Mouse (Mus musculus): ENCODE data around the gene Ppp1r14d. TPM values are rescaled to one million over a fixed set of nuclear protein-coding genes. Genes with fewer than 3 reads are reported as not detected.

Gene Ppp1r14d
- not detected in 2 replicates for polyA plus RNA-seq (2012)

GRCm38 (mm10) chr2:119229775-119230704 is at the start of gene Ppp1r14d:
Gene Ppp1r14d (minus strand): TSS chr2:119229906.

GRCm38 (mm10) chr2:119270643-119271331 is 41.1 kb upstream of the Ppp1r14d start, which contains the start of gene Rhov:
Gene Rhov (minus strand): TSS chr2:119271272.

GRCm38 (mm10) chr2:119237210-119237870 is 7.6 kb upstream of the Ppp1r14d start, which contains the start of gene Spint1:
Gene Spint1 (plus strand): TSS chr2:119237362.

GRCm38 (mm10) chr2:119208344-119209175 is 21.1 kb downstream of the Ppp1r14d start, which contains the start of the genes Zfyve19 and Dnajc17:
Gene Zfyve19 (plus strand): TSS chr2:119208617.
Gene Dnajc17 (minus strand): TSS chr2:119208795.

GRCm38 (mm10) chr2:119173991-119174651 is 55.6 kb downstream of the Ppp1r14d start, which contains the start of gene Gm14137:
Gene Gm14137 (plus strand): TSS chr2:119174509.

Other genes starting within 250 kb of the Ppp1r14d start
- 7.3 and 7.7 TPM in 2 replicates for gene Ccdc32, start 200.5 kb downstream of the Ppp1r14d start, polyA plus RNA-seq (2012)
- 3.0 and 3.4 TPM in 2 replicates for gene Rpusd2, start 195.1 kb downstream of the Ppp1r14d start, polyA plus RNA-seq (2012)
- gene Knl1, start 182.8 kb downstream of the Ppp1r14d start, polyA plus RNA-seq (2012), result 1.8 and 3.0 TPM in 2 replicates
- 62.4 and 71.8 TPM in 2 replicates for gene Rad51, start 117.1 kb downstream of the Ppp1r14d start, polyA plus RNA-seq (2012)
- 19.1 and 34.0 TPM in 2 replicates for gene Rmdn3, start 72.9 kb downstream of the Ppp1r14d start, polyA plus RNA-seq (2012)
- gene Gchfr, start 62.1 kb downstream of the Ppp1r14d start, polyA plus RNA-seq (2012), result 2.9 and 4.2 TPM in 2 replicates
- 0.19 and 0.37 TPM in 2 replicates for gene Gm14137, start 55.4 kb downstream of the Ppp1r14d start, polyA plus RNA-seq (2012)
- gene Zfyve19, start 21.3 kb downstream of the Ppp1r14d start, polyA plus RNA-seq (2012), result 73.7 and 74.2 TPM in 2 replicates
- gene Dnajc17, start 21.1 kb downstream of the Ppp1r14d start, polyA plus RNA-seq (2012), result 31.7 and 37.9 TPM in 2 replicates
- 0.15 and 0.16 TPM in 2 replicates for gene Spint1, start 7.5 kb upstream of the Ppp1r14d start, polyA plus RNA-seq (2012)
- 1.7 and 1.9 TPM in 2 replicates for gene Rhov, start 41.4 kb upstream of the Ppp1r14d start, polyA plus RNA-seq (2012)
- 21.6 and 28.9 TPM in 2 replicates for gene Vps18, start 58.8 kb upstream of the Ppp1r14d start, polyA plus RNA-seq (2012)
- 0.42 and 0.61 TPM in 2 replicates for gene Dll4, start 95.9 kb upstream of the Ppp1r14d start, polyA plus RNA-seq (2012)
- 7.4 and 8.4 TPM in 2 replicates for gene Chac1, start 121.3 kb upstream of the Ppp1r14d start, polyA plus RNA-seq (2012)
- 6.8 and 8.1 TPM in 2 replicates for gene Ino80, start 247.8 kb upstream of the Ppp1r14d start, polyA plus RNA-seq (2012)